Mouse (Mus musculus) ES-E14 (cell line): ENCODE results near the gene Ccdc42. TPM values are rescaled to one million over a fixed set of nuclear protein-coding genes. Genes with fewer than 3 reads are reported as not detected.

ENCODE experiments used
- DNase-seq: peaks from one replicate; pipeline ENCODE4 v3.0.0-alpha.2; 2013; ENCODE audit warnings: low read depth, low spot score
- H3K27ac ChIP-seq: 2 replicates; pipeline ENCODE4 v1.5.1; 2012; ENCODE audit warnings: low read depth, mild to moderate bottlenecking, low read length, moderate library complexity, mixed read lengths; ENCODE audit not compliant: poor library complexity, insufficient read depth, severe bottlenecking
- H3K36me3 ChIP-seq: 2 replicates; pipeline ENCODE4 v1.6.1; 2012; ENCODE audit warnings: mild to moderate bottlenecking, low read length, moderate library complexity, mixed read lengths; ENCODE audit not compliant: control insufficient read depth, poor library complexity, insufficient read depth, severe bottlenecking
- H3K4me1 ChIP-seq, 2 experiments: fragments of 150-350 bp in 1 of 2; sonication (generic) in 1 of 2; 2 replicates each; pipeline ENCODE4 v1.6.1; 2012; ENCODE audit warnings: low read length in 2 of 2, mild to moderate bottlenecking in 1 of 2, mixed read lengths in 1 of 2; ENCODE audit not compliant: control insufficient read depth in 2 of 2, insufficient read depth in 2 of 2, poor library complexity in 1 of 2
- H3K4me3 ChIP-seq, 2 experiments: fragments of 150-350 bp in 1 of 2; sonication (generic) in 1 of 2; 2 replicates each; pipeline ENCODE4 v1.5.1; 2012; ENCODE audit warnings: low read length in 2 of 2, low read depth in 1 of 2, mild to moderate bottlenecking in 1 of 2, mixed read lengths in 1 of 2; ENCODE audit not compliant: insufficient read depth in 1 of 2, poor library complexity in 1 of 2, severe bottlenecking in 1 of 2
- H3K9ac ChIP-seq: 2 replicates; pipeline ENCODE4 v1.6.1; 2012; ENCODE audit warnings: low read depth, mild to moderate bottlenecking, low read length, mixed read lengths; ENCODE audit not compliant: poor library complexity, insufficient read depth, severe bottlenecking
- H3K9me3 ChIP-seq: fragments of 150-350 bp; sonication (generic); 2 replicates; pipeline ENCODE4 v1.6.1; 2012; ENCODE audit warnings: low read depth, mild to moderate bottlenecking, low read length; ENCODE audit not compliant: control insufficient read depth, insufficient read depth
- CHD2 ChIP-seq: IDR thresholded peaks from 2 replicates; pipeline ENCODE4 v1.6.1; 2014; ENCODE audit warnings: mild to moderate bottlenecking, low read depth, low read length, inconsistent platforms
- HCFC1 ChIP-seq: IDR thresholded peaks from 2 replicates; pipeline ENCODE4 v1.6.1; 2012; ENCODE audit warnings: low read length, inconsistent platforms, borderline replicate concordance; ENCODE audit not compliant: insufficient read depth
- MAFK ChIP-seq: IDR thresholded peaks from 2 replicates; pipeline ENCODE4 v1.6.1; 2014; ENCODE audit warnings: mild to moderate bottlenecking, low read depth, low read length, inconsistent platforms; ENCODE audit not compliant: insufficient read depth
- ZC3H11A ChIP-seq: IDR thresholded peaks from 2 replicates; pipeline ENCODE4 v1.6.1; 2012; ENCODE audit warnings: low read depth, mild to moderate bottlenecking, inconsistent platforms, low read length, borderline replicate concordance
- ZNF384 ChIP-seq: IDR thresholded peaks from 2 replicates; pipeline ENCODE4 v1.6.1; 2012; ENCODE audit warnings: low read depth, low read length, inconsistent platforms
- in situ Hi-C, 2 experiments: fragments of 600-800 bp; cut with MboI; formaldehyde crosslinking; loops; one replicate each; pipeline ENCODE4 v1.15.1; 2025; ENCODE audit warnings: low sequenced_read_pairs in 2 of 2, inconsistent platforms in 1 of 2; ENCODE audit not compliant: unreplicated experiment in 2 of 2
- total RNA-seq: library from RNA; depleted of rRNA; stranded (reverse); fragments of 300-350 nt; gene quantifications from 2 replicates; pipeline ENCODE4 v1.2.3, GENCODE M21; 2012; rRNA removed

The Ccdc42 gene
- total RNA-seq, 1 experiment, result not detected

- H3K27ac ChIP-seq, result no peak overlapping the region
- H3K36me3 ChIP-seq, result no peaks in the 10 kb centered on the region
- no peaks in the 10 kb centered on the region for H3K9me3 ChIP-seq
- no peak overlapping the region for H3K9ac ChIP-seq
- H3K4me1 ChIP-seq, result no peaks in the 10 kb centered on the region
- TF ChIP-seq ZC3H11A (no peak), CHD2 (no peak), MAFK (no peak), HCFC1 (no peak), ZNF384 (no peak)
- H3K4me3 ChIP-seq, result no peak overlapping the region
- in situ Hi-C loops, result no loop called here
- no peak for DNase-seq
These were observed 44.9 kb downstream of the Ccdc42 start for GRCm38 (mm10) chr11:68631611-68632316.

- Histone ChIP-seq H3K27ac (no peak overlapping the region), H3K36me3 (no peaks in the 10 kb centered on the region), H3K9me3 (no peaks in the 10 kb centered on the region), H3K9ac (no peak overlapping the region), H3K4me1 (no peaks in the 10 kb centered on the region), H3K4me3 (no peak overlapping the region)
- no peak for DNase-seq
- no peak for TF ChIP-seq MAFK
- TF ChIP-seq HCFC1, result no peak
- TF ChIP-seq ZC3H11A, result no peak
- TF ChIP-seq ZNF384, result no peak
- no peak for TF ChIP-seq CHD2
- in situ Hi-C loops, result no loop called here
These were observed 51.2 kb downstream of the Ccdc42 start for GRCm38 (mm10) chr11:68637861-68638615.

DNA sequence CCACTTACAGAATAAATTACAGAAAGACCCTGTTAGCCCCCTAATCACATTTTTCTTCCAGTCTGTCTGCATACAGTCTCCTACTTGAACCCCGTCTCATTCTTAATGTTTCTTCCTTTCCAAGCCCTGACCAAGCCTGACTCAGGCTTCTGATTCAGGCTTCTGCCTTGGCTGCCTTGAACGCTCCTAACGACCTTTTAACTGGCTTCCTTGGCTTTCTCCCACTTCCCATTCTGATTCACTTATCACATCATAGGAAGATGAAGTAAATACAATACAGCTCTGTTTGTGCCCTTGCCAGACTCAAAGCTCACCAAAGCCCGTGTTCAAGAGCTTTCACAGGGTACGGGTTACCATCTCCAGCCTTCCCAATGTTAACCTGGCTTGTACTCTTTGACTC lies 54.5 kb downstream of the Ccdc42 start:
- Histone ChIP-seq H3K27ac (no peak overlapping the region), H3K4me3 (no peak overlapping the region), H3K9me3 (no peaks in the 10 kb centered on the region), H3K36me3 (no peaks in the 10 kb centered on the region), H3K4me1 (peaks cover 2 to 4% of the 10 kb centered on the region in 2 experiments; a peak in 3 of 4 replicates), H3K9ac (no peak overlapping the region)
- in situ Hi-C loops, result no loop called here
- TF ChIP-seq HCFC1 (no peak), ZC3H11A (no peak), CHD2 (no peak)
- DNase-seq, result no peak

GRCm38 (mm10) chr11:68644781-68645180 lies 58.0 kb downstream of the Ccdc42 start:
- no peak overlapping the region for H3K9ac ChIP-seq
- no peak overlapping the region for H3K4me3 ChIP-seq
- no peaks in the 10 kb centered on the region for H3K9me3 ChIP-seq
- no peak for TF ChIP-seq MAFK
- H3K36me3 ChIP-seq, result no peaks in the 10 kb centered on the region
- no peak for DNase-seq
- no peak overlapping the region for H3K27ac ChIP-seq
- in situ Hi-C loops, result no loop called here
- H3K4me1 ChIP-seq, result peaks cover 3 to 4% of the 10 kb centered on the region in 2 experiments; a peak in 3 of 4 replicates

Other genes starting within 250 kb of the Ccdc42 start
- gene Ntn1, start 186.2 kb upstream of the Ccdc42 start, total RNA-seq, result 22.6 and 34.1 TPM in 2 replicates
- gene Pik3r5, start 154.9 kb upstream of the Ccdc42 start, total RNA-seq, result 0.94 and 1.3 TPM in 2 replicates
- gene Pik3r6, start 84.0 kb upstream of the Ccdc42 start, total RNA-seq, result 0.40 TPM in 1 of 2 replicates, not detected in the other
- 0.49 and 0.79 TPM in 2 replicates for gene Mfsd6l, start 30.8 kb upstream of the Ccdc42 start, total RNA-seq
- 74.6 and 107 TPM in 2 replicates for gene Myh10, start 104.5 kb downstream of the Ccdc42 start, total RNA-seq